Mouse (Mus musculus) heart, embryonic 14.5 days (tissue): ENCODE measurements around the gene Pcdh9. TPM values are rescaled to one million over a fixed set of nuclear protein-coding genes. Genes with fewer than 3 reads are reported as not detected.

Source experiments
- ATAC-seq: fragments of 200-750 bp; cut with Nextera tagmentation; 2 replicates; pipeline ENCODE4 v1.8.0; 2017; ENCODE audit warnings: low read depth, moderate TSS enrichment; ENCODE audit not compliant: insufficient number of reproducible peaks, insufficient read depth, low FRiP score
- H3K27ac ChIP-seq, 2 experiments: fragments of 200-500 bp in 1 of 2; fragments of 300-500 bp in 1 of 2; sonication (generic) in 1 of 2; replicated peaks in 1 of 2; 2 replicates each; pipeline ENCODE4 v1.5.1; 2012 to 2014; ENCODE audit warnings: low read depth in 2 of 2, low read length in 2 of 2, control low read depth in 1 of 2, mild to moderate bottlenecking in 1 of 2, mixed read lengths in 1 of 2; ENCODE audit not compliant: control insufficient read depth in 1 of 2, insufficient read depth in 1 of 2
- H3K27me3 ChIP-seq: fragments of 300-500 bp; sonication (generic); 2 replicates; pipeline ENCODE4 v1.6.1; 2014; ENCODE audit warnings: mild to moderate bottlenecking, low read length, control low read depth; ENCODE audit not compliant: control insufficient read depth, insufficient read depth
- H3K36me3 ChIP-seq: fragments of 300-500 bp; sonication (generic); 2 replicates; pipeline ENCODE4 v1.6.1; 2014; ENCODE audit warnings: mild to moderate bottlenecking, control low read depth, low read length, mixed read lengths; ENCODE audit not compliant: control insufficient read depth, insufficient read depth
- H3K4me1 ChIP-seq, 2 experiments: fragments of 200-500 bp in 1 of 2; fragments of 300-500 bp in 1 of 2; sonication (generic) in 1 of 2; 2 replicates each; pipeline ENCODE4 v1.6.1; 2012 to 2014; ENCODE audit warnings: low read length in 2 of 2, control low read depth in 1 of 2, mixed read lengths in 1 of 2; ENCODE audit not compliant: control insufficient read depth in 2 of 2, insufficient read depth in 2 of 2
- H3K4me2 ChIP-seq: fragments of 300-500 bp; sonication (generic); 2 replicates; pipeline ENCODE4 v1.6.1; 2014; ENCODE audit warnings: mild to moderate bottlenecking, low read length
- H3K4me3 ChIP-seq, 2 experiments: fragments of 200-500 bp in 1 of 2; fragments of 300-500 bp in 1 of 2; sonication (generic) in 1 of 2; 2 replicates each; pipeline ENCODE4 v1.5.1; 2012 to 2014; ENCODE audit warnings: low read length in 2 of 2, mild to moderate bottlenecking in 2 of 2, control low read depth in 1 of 2, low read depth in 1 of 2, moderate library complexity in 1 of 2; ENCODE audit not compliant: control insufficient read depth in 1 of 2, insufficient read depth in 1 of 2
- H3K9ac ChIP-seq: fragments of 300-500 bp; sonication (generic); 2 replicates; pipeline ENCODE4 v1.6.1; 2014; ENCODE audit warnings: mild to moderate bottlenecking, low read length
- H3K9me3 ChIP-seq: fragments of 300-500 bp; sonication (generic); 2 replicates; pipeline ENCODE4 v1.6.1; 2016; ENCODE audit warnings: low read length, control low read depth; ENCODE audit not compliant: control insufficient read depth
- WGBS: fragments of 180-500 bp; shearing (Covaris S2); extraction: QIAGEN DNeasy Blood & Tissue Kit; methylation state at CpG from one replicate; pipeline ENCODE4 v1.1.7; 2014; 5-methylcytosine and 5-hydroxymethylcytosine counted together
- polyA plus RNA-seq: library from polyadenylated mRNA; unstranded; fragments of >200 nt; fragmentation: Nextera tagmentation; extraction: Ambion mirVana; gene quantifications from 2 replicates; pipeline ENCODE4 v1.2.1, GENCODE M21; 2014

Gene Pcdh9
- polyA plus RNA-seq, 1 experiment from 2014 or later: 8.1 TPM

- WGBS: 85% methylated on average over 6 of the region's 6 CpGs
- no peak overlapping the region for H3K4me3 ChIP-seq
- H3K4me1 ChIP-seq: no peaks in the 10 kb centered on the region
- H3K9ac ChIP-seq: no peak overlapping the region
- no peaks in the 10 kb centered on the region for H3K27me3 ChIP-seq
- no peaks in the 10 kb centered on the region for H3K36me3 ChIP-seq
- no peak overlapping the region for H3K27ac ChIP-seq
- no peak overlapping the region for H3K4me2 ChIP-seq
- no peak for ATAC-seq
- H3K9me3 ChIP-seq: no peaks in the 10 kb centered on the region
These were observed 831.7 kb downstream of the Pcdh9 start for GRCm38 (mm10) chr14:93058799-93059198.

DNA sequence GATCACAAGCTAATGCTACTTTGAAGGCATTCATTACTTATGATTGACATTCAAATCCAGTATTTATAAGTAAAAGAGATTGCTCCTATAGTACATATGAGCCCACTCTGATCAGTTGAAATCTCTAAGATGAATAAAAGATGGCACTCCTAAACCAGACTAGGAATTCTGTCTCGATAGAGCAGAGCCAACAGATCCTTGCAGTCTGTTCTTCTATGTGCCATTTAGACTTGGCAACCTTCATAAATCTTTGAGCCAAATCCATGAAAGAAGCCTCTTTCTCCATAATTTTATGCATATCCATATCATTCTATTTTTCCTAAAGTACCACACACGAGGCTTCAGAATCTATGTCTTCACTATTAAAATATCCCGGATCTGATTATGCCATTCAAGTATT is 834.5 kb downstream of the Pcdh9 start:
- WGBS: 81% methylated on average over 3 of the region's 3 CpGs
- H3K9ac ChIP-seq: no peak overlapping the region
- ATAC-seq: no peak
- no peak overlapping the region for H3K4me2 ChIP-seq
- H3K4me1 ChIP-seq: no peaks in the 10 kb centered on the region
- no peaks in the 10 kb centered on the region for H3K27me3 ChIP-seq
- H3K9me3 ChIP-seq: no peaks in the 10 kb centered on the region
- no peaks in the 10 kb centered on the region for H3K36me3 ChIP-seq
- no peak overlapping the region for H3K4me3 ChIP-seq
- H3K27ac ChIP-seq: no peak overlapping the region

- H3K4me2 ChIP-seq: no peak overlapping the region
- H3K36me3 ChIP-seq: no peaks in the 10 kb centered on the region
- no peak overlapping the region for H3K9ac ChIP-seq
- H3K27me3 ChIP-seq: no peaks in the 10 kb centered on the region
- no peak overlapping the region for H3K4me3 ChIP-seq
- no peak overlapping the region for H3K27ac ChIP-seq
- H3K9me3 ChIP-seq: no peaks in the 10 kb centered on the region
- ATAC-seq: no peak
- WGBS: 73% methylated on average over 6 of the region's 6 CpGs
- no peaks in the 10 kb centered on the region for H3K4me1 ChIP-seq
These were observed 849.9 kb downstream of the Pcdh9 start for GRCm38 (mm10) chr14:93040591-93040990.

DNA sequence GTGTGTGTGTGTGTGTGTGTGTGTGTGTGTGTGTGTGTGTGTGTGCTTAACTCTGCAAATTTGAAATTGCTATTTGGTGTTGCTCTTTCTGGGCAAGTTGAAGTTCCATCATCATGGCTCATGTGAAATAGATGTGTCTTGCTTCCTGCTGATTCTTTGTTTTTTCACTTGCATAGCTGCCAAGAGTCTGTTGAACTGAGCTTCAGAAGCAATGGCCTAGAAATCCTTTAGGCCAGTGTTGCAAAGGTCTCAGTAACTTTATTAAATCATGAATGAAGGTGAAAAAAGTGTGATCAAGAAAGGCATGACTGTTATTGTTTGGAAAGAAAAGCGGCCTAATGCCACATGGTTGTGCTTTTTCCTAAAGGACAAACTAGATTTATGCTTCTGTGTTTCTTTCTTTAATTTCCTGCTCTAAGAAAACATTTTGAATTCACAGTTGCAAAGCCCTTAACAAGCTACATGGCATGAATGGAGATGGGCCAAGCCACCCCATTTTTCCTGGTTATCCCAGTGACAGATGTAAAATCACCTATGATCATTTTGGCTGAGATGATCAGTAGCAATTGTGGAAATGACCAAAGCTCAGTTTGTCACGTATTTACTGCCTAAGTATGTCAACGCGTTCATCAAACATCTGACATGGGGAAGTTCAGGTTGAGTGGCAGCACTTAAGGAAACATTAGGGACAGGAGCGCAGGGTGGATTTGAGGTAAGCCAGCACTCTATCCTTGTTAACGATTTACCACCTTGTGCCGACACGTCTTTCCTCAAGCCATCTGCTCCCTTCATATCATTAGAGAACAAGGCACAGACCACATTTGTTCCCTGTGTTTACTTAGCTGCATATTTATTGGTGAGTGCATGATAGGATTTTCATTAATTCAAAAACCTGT is 850.9 kb downstream of the Pcdh9 start:
- Histone ChIP-seq H3K36me3 (no peaks in the 10 kb centered on the region), H3K4me3 (no peak overlapping the region), H3K27me3 (no peaks in the 10 kb centered on the region), H3K9me3 (no peaks in the 10 kb centered on the region), H3K4me2 (no peak overlapping the region), H3K4me1 (no peaks in the 10 kb centered on the region), H3K9ac (no peak overlapping the region), H3K27ac (no peak overlapping the region)
- WGBS: 51% methylated on average over 8 of the region's 8 CpGs
- ATAC-seq: no peak

DNA sequence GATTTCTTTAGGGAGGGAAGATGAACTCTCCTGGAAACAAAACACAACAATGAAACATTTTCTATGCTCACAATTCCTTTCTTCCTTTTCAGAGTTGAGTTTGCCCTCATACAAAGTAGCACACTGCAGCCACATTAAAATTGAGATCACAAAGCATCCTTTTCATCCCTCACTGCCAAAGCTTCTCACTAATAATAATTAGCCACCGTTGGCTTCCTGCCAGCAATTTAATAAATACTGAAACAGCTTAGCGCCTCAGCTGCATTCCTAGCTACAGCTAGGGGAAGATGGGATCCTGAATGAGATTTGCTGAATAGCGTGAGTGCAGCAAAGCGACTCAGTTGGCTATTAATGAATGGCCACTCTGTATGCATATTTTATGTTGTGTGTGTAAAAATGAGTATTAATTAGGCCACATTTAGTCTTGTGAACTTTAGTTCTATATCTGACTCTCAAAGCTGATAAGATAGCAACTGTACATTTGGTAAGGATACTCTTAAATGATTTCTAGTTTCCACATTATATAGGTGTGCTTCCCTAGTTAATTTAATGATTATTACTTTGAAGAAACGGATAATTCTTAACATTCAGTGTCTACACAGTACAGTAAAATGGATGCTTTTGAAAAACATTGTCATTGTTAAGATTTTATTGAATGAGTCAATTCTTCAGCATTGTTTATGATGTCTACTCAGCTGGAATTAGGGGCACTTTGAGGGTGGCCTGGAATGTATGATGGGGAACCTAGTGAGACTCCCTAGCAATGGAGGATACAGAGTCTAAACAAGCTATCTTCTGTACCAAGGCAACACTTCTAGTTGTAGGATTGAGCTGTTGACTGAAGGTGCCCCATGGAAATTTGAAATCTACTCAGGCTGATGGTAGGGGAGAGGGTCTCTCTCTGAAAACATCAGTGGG is 881.1 kb downstream of the Pcdh9 start:
- Histone ChIP-seq H3K4me3 (no peak overlapping the region), H3K9ac (no peak overlapping the region), H3K36me3 (no peaks in the 10 kb centered on the region), H3K4me1 (no peaks in the 10 kb centered on the region), H3K9me3 (no peaks in the 10 kb centered on the region), H3K4me2 (no peak overlapping the region), H3K27me3 (no peaks in the 10 kb centered on the region), H3K27ac (no peak overlapping the region)
- ATAC-seq: no peak
- 80% methylated on average over 5 of the region's 5 CpGs for WGBS
